In the genomic region with DNA sequence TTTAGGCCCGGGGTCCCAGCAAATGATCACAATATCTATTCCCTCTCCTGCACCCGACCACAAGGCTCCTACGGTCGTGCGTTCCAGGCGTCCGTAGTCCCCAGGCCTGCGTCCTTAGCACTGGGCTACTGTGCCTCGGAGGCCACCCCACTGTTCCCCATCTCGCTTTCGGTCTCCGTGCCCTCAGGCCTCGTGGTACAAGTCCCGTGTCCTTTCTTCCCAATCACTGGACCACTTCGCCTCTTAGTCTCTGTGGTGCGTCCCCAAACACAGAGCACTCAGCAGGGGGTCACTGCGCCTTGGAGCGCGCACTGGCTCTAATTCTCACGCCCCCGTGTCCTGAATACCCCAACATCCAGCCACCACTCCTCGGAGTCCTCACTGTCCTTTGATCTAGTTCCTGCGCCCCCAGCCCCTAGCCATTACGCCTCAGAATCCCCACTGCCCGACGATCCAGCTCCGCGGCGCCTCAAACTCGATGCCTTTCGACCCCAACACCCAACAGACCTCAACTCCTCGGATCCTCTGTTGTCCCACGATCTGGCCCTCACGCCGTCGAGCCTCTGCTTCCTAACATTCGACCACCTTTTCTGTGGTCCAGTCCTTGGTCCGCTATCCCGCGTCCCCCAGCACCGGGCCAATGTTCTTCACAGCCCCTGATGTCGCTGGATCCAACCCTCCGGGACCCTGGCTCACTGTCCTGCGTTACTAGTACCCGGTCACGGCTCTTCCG, we compare ENCODE assay signal across 9 mouse cellular contexts. TPM values are rescaled to one million over a fixed set of nuclear protein-coding genes. Genes with fewer than 3 reads are reported as not detected.
DNase-seq lines count a peak whose midpoint lies in the region; ATAC-seq lines count a peak whose summit lies in the region.
"Had no signal": no experiment of that assay in that cellular context is flagged by ENCODE, and none has a peak within 500 bp of the region (broad histone marks: within the 10 kb centered on the region; RNA-seq: fewer than 3 reads in every experiment).

No protein-coding gene starts in this region.

- peak; percentile 21; the same call in 1 of the 2 replicates for ATAC-seq in kidney, embryonic 14.5 days (ENCODE audit: low FRiP score, low TSS enrichment)
- ATAC-seq in midbrain, embryonic 12.5 days (ENCODE audit: low FRiP score, low read depth), result no peak

- no peaks in the 10 kb centered on the region for H3K36me3 ChIP-seq in kidney, embryonic 14.5 days (ENCODE audit: control insufficient read depth, insufficient read depth, low read length)
- peaks cover 35% of the 10 kb centered on the region for H3K36me3 ChIP-seq in embryonic facial prominence, embryonic 10.5 days (replicated peaks)
- no peaks in the 10 kb centered on the region for H3K36me3 ChIP-seq in midbrain, embryonic 12.5 days

- H3K27me3 ChIP-seq in kidney, embryonic 14.5 days (ENCODE audit: control insufficient read depth, insufficient read depth, low read length), result no peaks in the 10 kb centered on the region
- peaks cover 33% of the 10 kb centered on the region for H3K27me3 ChIP-seq in embryonic facial prominence, embryonic 10.5 days (replicated peaks; ENCODE audit: low read depth, poor library complexity, severe bottlenecking)
- peaks cover 49% of the 10 kb centered on the region for H3K27me3 ChIP-seq in midbrain, embryonic 12.5 days

- H3K9me3 ChIP-seq in kidney, embryonic 14.5 days (ENCODE audit: control insufficient read depth, low read length), result no peaks in the 10 kb centered on the region
- no peaks in the 10 kb centered on the region for H3K9me3 ChIP-seq in embryonic facial prominence, embryonic 10.5 days
- no peaks in the 10 kb centered on the region for H3K9me3 ChIP-seq in midbrain, embryonic 12.5 days

- no peak for DNase-seq in kidney, adult 8-10 months
- DNase-seq in embryonic facial prominence, embryonic 10.5 days (ENCODE audit: low spot score), result peak; percentile 56
- peak; percentile 19 for DNase-seq in heart, postnatal 4 days
- DNase-seq in T-cell, adult 2 months (ENCODE audit: low spot score), result no peak
- no peak for DNase-seq in left cerebral cortex, postnatal 14 days (ENCODE audit: low spot score in 2 of 2)
- no peak for DNase-seq in layer of hippocampus, postnatal 14 days (ENCODE audit: low spot score in 2 of 2)

- peak overlapping the region; percentile 63 for H3K4me3 ChIP-seq in kidney, embryonic 14.5 days (ENCODE audit: low read length)
- peak overlapping the region; percentile 90 for H3K4me3 ChIP-seq in embryonic facial prominence, embryonic 10.5 days
- peak overlapping the region; percentile 46 for H3K4me3 ChIP-seq in midbrain, embryonic 12.5 days

- peak overlapping the region; percentile 70 for H3K27ac ChIP-seq in kidney, embryonic 14.5 days (ENCODE audit: low read depth, low read length)
- H3K27ac ChIP-seq in embryonic facial prominence, embryonic 10.5 days (replicated peaks), result peak overlapping the region; percentile 97
- H3K27ac ChIP-seq in midbrain, embryonic 12.5 days (replicated peaks), result no peak overlapping the region

- H3K4me1 ChIP-seq in kidney, embryonic 14.5 days (ENCODE audit: control insufficient read depth, insufficient read depth, low read length), result peaks cover 16% of the 10 kb centered on the region
- H3K4me1 ChIP-seq in embryonic facial prominence, embryonic 10.5 days, result peaks cover 47% of the 10 kb centered on the region
- peaks cover 24% of the 10 kb centered on the region for H3K4me1 ChIP-seq in midbrain, embryonic 12.5 days

- whole genome bisulfite sequencing in kidney, embryonic 14.5 days, result under 1% methylated on average over 47 of the region's 47 CpGs
- 1% methylated on average over 47 of the region's 47 CpGs for WGBS in embryonic facial prominence, embryonic 10.5 days
- under 1% methylated on average over 47 of the region's 47 CpGs for WGBS in midbrain, embryonic 12.5 days

- intact Hi-C loops in left cerebral cortex, postnatal 14 days (cut with DNase I), result no loop called here

- H3K4me2 ChIP-seq in kidney, embryonic 14.5 days (replicated peaks; ENCODE audit: low read depth, low read length), result peak overlapping the region; percentile 70
- peak overlapping the region; percentile 77 for H3K4me2 ChIP-seq in midbrain, embryonic 12.5 days (replicated peaks)

- peak overlapping the region; percentile 80 for H3K9ac ChIP-seq in kidney, embryonic 14.5 days (ENCODE audit: low read depth, low read length)
- H3K9ac ChIP-seq in midbrain, embryonic 12.5 days (replicated peaks), result peak overlapping the region; percentile 65

RNA-seq across cellular contexts. Expression of gene Col26a1, which starts 0.8 kb away (rescaled TPM):
- polyA plus RNA-seq in kidney, embryonic 14.5 days (2014; fragmentation: Nextera tagmentation; extraction: Ambion mirVana), result 37.5 and 44.0 TPM in 2 replicates
- 103 and 118 TPM in 2 replicates for polyA plus RNA-seq in embryonic facial prominence, embryonic 10.5 days (2016; fragmentation: Nextera tagmentation; extraction: Ambion mirVana)
- 10 to 100 TPM; 10.7 to 11.4 TPM for total RNA-seq in heart, postnatal 4 days (2021)
- polyA plus RNA-seq in midbrain, embryonic 12.5 days (2016; fragmentation: Nextera tagmentation; extraction: Ambion mirVana), result 48.0 and 70.8 TPM in 2 replicates
- 10 to 100 TPM; 17.2 to 20.4 TPM for total RNA-seq in left cerebral cortex, postnatal 14 days (2021)
- 10 to 100 TPM; 12.0 to 13.8 TPM for total RNA-seq in layer of hippocampus, postnatal 14 days (2021)
- total RNA-seq: heart, adult 18-20 months had no signal

RNA-seq across cellular contexts. Expression of gene Ift22, which starts 25.7 kb away (rescaled TPM):
- 85.0 and 86.7 TPM in 2 replicates for polyA plus RNA-seq in kidney, embryonic 14.5 days (2014; fragmentation: Nextera tagmentation; extraction: Ambion mirVana)
- polyA plus RNA-seq in embryonic facial prominence, embryonic 10.5 days (2016; fragmentation: Nextera tagmentation; extraction: Ambion mirVana), result 77.9 and 86.1 TPM in 2 replicates
- total RNA-seq in heart, postnatal 4 days (2021), result 10 to 100 TPM; 14.2 to 14.3 TPM
- polyA plus RNA-seq in midbrain, embryonic 12.5 days (2016; fragmentation: Nextera tagmentation; extraction: Ambion mirVana), result 112 and 113 TPM in 2 replicates
- 100 to 1,000 TPM in 1 of 2 experiments, 10 to 100 TPM in 1; 98.1 to 110 TPM for total RNA-seq in left cerebral cortex, postnatal 14 days (2021)
- total RNA-seq in layer of hippocampus, postnatal 14 days (2021), result 10 to 100 TPM; 78.3 to 99.5 TPM

Comparison
In these comparisons a context has a peak if more than half of its experiments do, and no peak if none do; other contexts are left out.
1. DNase-seq: peak in embryonic facial prominence, embryonic 10.5 days (single experiment) and heart, postnatal 4 days (single experiment); none in kidney, adult 8-10 months (0 of 2), T-cell, adult 2 months (single experiment), left cerebral cortex, postnatal 14 days (0 of 2) and layer of hippocampus, postnatal 14 days (0 of 2).
2. RNA of gene Ift22, which starts 25.7 kb away (total RNA-seq): 98.1 to 110 TPM in left cerebral cortex, postnatal 14 days and 78.3 to 99.5 TPM in layer of hippocampus, postnatal 14 days; 14.2 to 14.3 TPM in heart, postnatal 4 days; every median in the first group is over 4 times any median in the second.
3. Peak in every context shown above with its lines, with median percentiles within 50 percentile points of each other: H3K4me3 ChIP-seq.